Mouse (Mus musculus): ENCODE measurements around the gene Ampd3. TPM values are rescaled to one million over a fixed set of nuclear protein-coding genes. Genes with fewer than 3 reads are reported as not detected.

Ampd3 gene
- polyA plus RNA-seq, 1 experiment from 2014 or later = 33.7 TPM

GRCm38 (mm10) chr7:110853611-110854010 is 85.6 kb downstream of the Ampd3 start:
- H3K9me3 ChIP-seq (replicated peaks) = no peaks in the 10 kb centered on the region
- no peaks in the 10 kb centered on the region for H3K36me3 ChIP-seq
- no peak overlapping the region for H3K9ac ChIP-seq
- no peak overlapping the region for H3K27ac ChIP-seq
- ATAC-seq = no peak
- H3K27me3 ChIP-seq (replicated peaks) = no peaks in the 10 kb centered on the region
- no peak overlapping the region for H3K4me2 ChIP-seq
- H3K4me3 ChIP-seq = no peak overlapping the region
- WGBS (ENCODE audit: insufficient replicate concordance) = 68% methylated on average over 10 of the region's 10 CpGs
- peaks cover 33% of the 10 kb centered on the region for H3K4me1 ChIP-seq

DNA sequence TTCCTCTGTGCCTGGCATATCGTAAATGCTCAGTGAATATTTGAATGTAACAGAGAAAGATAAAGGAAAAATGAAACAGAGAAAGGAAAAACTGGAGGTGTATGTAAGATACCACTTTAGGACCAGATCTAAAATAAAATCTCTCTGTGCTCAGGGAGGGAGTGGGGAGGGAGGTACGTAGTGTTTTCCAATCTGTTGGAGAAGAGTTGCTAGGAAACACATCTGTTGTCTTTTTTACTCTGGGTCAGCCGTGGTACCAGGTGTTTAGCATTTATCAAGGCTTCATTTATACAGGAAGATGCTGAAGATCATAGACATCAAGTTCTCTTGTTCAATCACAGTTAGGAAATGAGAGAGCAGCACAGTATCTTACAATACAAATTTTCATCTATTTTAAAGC is 86.5 kb downstream of the Ampd3 start:
- H3K27me3 ChIP-seq (replicated peaks) = no peaks in the 10 kb centered on the region
- H3K4me3 ChIP-seq = no peak overlapping the region
- no peaks in the 10 kb centered on the region for H3K9me3 ChIP-seq (replicated peaks)
- WGBS (ENCODE audit: insufficient replicate concordance) = 67% methylated on average over 3 of the region's 3 CpGs
- H3K9ac ChIP-seq = no peak overlapping the region
- peaks cover 38% of the 10 kb centered on the region for H3K4me1 ChIP-seq
- no peak for ATAC-seq
- H3K4me2 ChIP-seq = no peak overlapping the region
- no peaks in the 10 kb centered on the region for H3K36me3 ChIP-seq
- no peak overlapping the region for H3K27ac ChIP-seq

DNA sequence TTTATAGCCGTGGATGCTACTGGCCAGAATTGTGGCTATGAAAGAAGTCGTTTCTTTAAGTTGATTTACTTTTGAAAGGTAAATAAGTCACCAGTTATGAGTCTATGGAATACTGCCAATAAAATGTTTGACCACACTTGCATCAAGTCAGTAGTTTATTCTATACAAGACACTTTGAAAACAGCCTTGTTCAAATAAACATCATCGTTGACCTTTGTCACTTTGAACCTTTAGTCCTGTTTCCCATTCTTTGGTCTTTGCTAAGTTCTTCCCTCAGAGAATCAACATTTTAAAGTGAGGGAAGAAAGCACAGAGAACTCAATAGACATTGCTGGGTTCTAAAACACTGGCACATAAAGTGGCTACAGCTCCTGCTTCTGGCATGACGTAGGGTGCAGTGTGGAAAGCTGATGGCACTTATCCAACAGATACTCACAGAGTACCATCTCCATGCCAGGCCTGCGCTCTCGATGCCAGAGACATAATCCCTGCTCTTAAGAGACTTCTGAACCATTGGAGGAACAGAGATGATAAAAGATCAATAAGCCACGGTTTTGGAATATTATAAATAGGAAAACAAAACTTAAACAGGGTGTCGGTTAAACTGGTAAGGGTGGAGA is 87.0 kb downstream of the Ampd3 start:
- Histone ChIP-seq H3K27me3 (replicated peaks) (no peaks in the 10 kb centered on the region), H3K4me1 (peaks cover 43% of the 10 kb centered on the region), H3K36me3 (no peaks in the 10 kb centered on the region), H3K4me2 (no peak overlapping the region), H3K9ac (no peak overlapping the region), H3K9me3 (replicated peaks) (no peaks in the 10 kb centered on the region), H3K27ac (no peak overlapping the region), H3K4me3 (no peak overlapping the region)
- WGBS (ENCODE audit: insufficient replicate concordance) = 65% methylated on average over 8 of the region's 8 CpGs
- no peak for ATAC-seq

GRCm38 (mm10) chr7:110855604-110856003 is 87.6 kb downstream of the Ampd3 start:
- no peak overlapping the region for H3K4me2 ChIP-seq
- no peaks in the 10 kb centered on the region for H3K36me3 ChIP-seq
- H3K27me3 ChIP-seq (replicated peaks) = no peaks in the 10 kb centered on the region
- no peak overlapping the region for H3K4me3 ChIP-seq
- ATAC-seq = no peak
- WGBS (ENCODE audit: insufficient replicate concordance) = 28% methylated on average over 1 of the region's 1 CpGs
- H3K27ac ChIP-seq = no peak overlapping the region
- H3K9ac ChIP-seq = no peak overlapping the region
- H3K4me1 ChIP-seq = peaks cover 49% of the 10 kb centered on the region
- H3K9me3 ChIP-seq (replicated peaks) = no peaks in the 10 kb centered on the region

GRCm38 (mm10) chr7:110860129-110860528 is 92.1 kb downstream of the Ampd3 start:
- ATAC-seq = no peak
- H3K4me1 ChIP-seq = peaks cover 45% of the 10 kb centered on the region
- WGBS (ENCODE audit: insufficient replicate concordance) = 19% methylated on average over 5 of the region's 5 CpGs
- H3K4me2 ChIP-seq = 0 out of 2 replicates have a peak overlapping the region, but pooled peaks have one; percentile 9
- no peaks in the 10 kb centered on the region for H3K36me3 ChIP-seq
- no peak overlapping the region; the same call in 1 of the 2 replicates for H3K9ac ChIP-seq
- H3K27me3 ChIP-seq (replicated peaks) = no peaks in the 10 kb centered on the region
- no peaks in the 10 kb centered on the region for H3K9me3 ChIP-seq (replicated peaks)
- H3K4me3 ChIP-seq = no peak overlapping the region
- H3K27ac ChIP-seq = no peak overlapping the region

Small RNAs within 50 kb of the gene (microRNA-seq; reads per million reads assigned to microRNA genes)
- not detected for gene Gm47282

Other genes starting within 250 kb of the Ampd3 start
- gene Sbf2, start 153.3 kb upstream of the Ampd3 start, polyA plus RNA-seq (2016; fragmentation: Nextera tagmentation; extraction: Ambion mirVana) = 7.2 and 9.2 TPM in 2 replicates
- 7.8 and 8.9 TPM in 2 replicates for gene Adm, start 140.5 kb upstream of the Ampd3 start, polyA plus RNA-seq (2016; fragmentation: Nextera tagmentation; extraction: Ambion mirVana)
- gene Rnf141, start 76.3 kb downstream of the Ampd3 start, polyA plus RNA-seq (2016; fragmentation: Nextera tagmentation; extraction: Ambion mirVana) = 29.1 and 31.7 TPM in 2 replicates
- 26.7 and 28.6 TPM in 2 replicates for gene Lyve1, start 95.0 kb downstream of the Ampd3 start, polyA plus RNA-seq (2016; fragmentation: Nextera tagmentation; extraction: Ambion mirVana)
- 14.7 and 14.9 TPM in 2 replicates for gene Mrvi1, start 214.3 kb downstream of the Ampd3 start, polyA plus RNA-seq (2016; fragmentation: Nextera tagmentation; extraction: Ambion mirVana)